Mouse (Mus musculus): ENCODE measurements at regions not wholly inside any gene's neighbourhood (a gene's known extent, or its start where the extent isn't known, plus 50 kb on each side); places are given as distances from the start of the nearest gene placed in this dataset.

GRCm38 (mm10) chr17:64492614-64493269, 107.8 kb upstream of the Man2a1 start:
- intact Hi-C loops (cut with DNase I), result loop anchor here (10.0 kb wide), 1 partner anchor 402 kb away; no protein-coding TSS in a partner anchor

GRCm38 (mm10) chr17:64499281-64499997, 101.1 kb upstream of the Man2a1 start:
- intact Hi-C loops (cut with DNase I), result loop anchor here (10.0 kb wide), 1 partner anchor 395 kb away; no protein-coding TSS in a partner anchor

GRCm38 (mm10) chr17:64502376-64502775, 98.2 kb upstream of the Man2a1 start:
- intact Hi-C loops (cut with DNase I), result no loop called here

GRCm38 (mm10) chr17:64505956-64506355, 94.6 kb upstream of the Man2a1 start:
- intact Hi-C loops (cut with DNase I), result no loop called here

GRCm38 (mm10) chr17:64511139-64511779, 89.3 kb upstream of the Man2a1 start:
- intact Hi-C loops (cut with DNase I), result no loop called here

- intact Hi-C loops (cut with DNase I), result no loop called here
These were observed 78.3 kb upstream of the Man2a1 start for GRCm38 (mm10) chr17:64522213-64522612.

- intact Hi-C loops (cut with DNase I), result no loop called here
These were observed 76.6 kb upstream of the Man2a1 start for GRCm38 (mm10) chr17:64523899-64524298.

- intact Hi-C loops (cut with DNase I), result no loop called here
These were observed 72.7 kb upstream of the Man2a1 start for GRCm38 (mm10) chr17:64527817-64528216.

GRCm38 (mm10) chr17:64528476-64528875, 72.1 kb upstream of the Man2a1 start:
- intact Hi-C loops (cut with DNase I), result no loop called here

- intact Hi-C loops (cut with DNase I), result no loop called here
These were observed 71.1 kb upstream of the Man2a1 start for GRCm38 (mm10) chr17:64529296-64529994.

GRCm38 (mm10) chr17:64531150-64531549, 69.4 kb upstream of the Man2a1 start:
- intact Hi-C loops (cut with DNase I), result no loop called here

GRCm38 (mm10) chr17:64534323-64534722, 66.2 kb upstream of the Man2a1 start:
- intact Hi-C loops (cut with DNase I), result no loop called here

- intact Hi-C loops (cut with DNase I), result no loop called here
These were observed 62.0 kb upstream of the Man2a1 start for GRCm38 (mm10) chr17:64538520-64538953.

- intact Hi-C loops (cut with DNase I), result no loop called here
These were observed 60.1 kb upstream of the Man2a1 start for GRCm38 (mm10) chr17:64540411-64540810.

GRCm38 (mm10) chr17:64548536-64548935, 52.0 kb upstream of the Man2a1 start:
- intact Hi-C loops (cut with DNase I), result no loop called here

GRCm38 (mm10) chr17:64550034-64550433, 50.5 kb upstream of the Man2a1 start:
- intact Hi-C loops (cut with DNase I), result no loop called here

Small RNA genes in the stretch of these regions (microRNA-seq; reads per million reads assigned to microRNA genes)
- 0 reads per million in 2 experiments for gene Mir6420

All from adrenal gland (tissue).